8 mouse cellular contexts compared by ENCODE assay signal in genomic region chr1:180256138-180256674, GRCm38 (mm10). TPM values are rescaled to one million over a fixed set of nuclear protein-coding genes. Genes with fewer than 3 reads are reported as not detected.
DNase-seq lines count a peak whose midpoint lies in the region; ATAC-seq lines count a peak whose summit lies in the region.

No protein-coding gene starts in this region.

- WGBS in forebrain, embryonic 10.5 days: 0% methylated on average over 39 of the region's 39 CpGs
- under 1% methylated on average over 39 of the region's 39 CpGs for WGBS in heart, embryonic 16.5 days
- WGBS in liver, embryonic 15.5 days (ENCODE audit: insufficient replicate concordance): 1% methylated on average over 37 of the region's 39 CpGs
- under 1% methylated on average over 39 of the region's 39 CpGs for WGBS in neural tube, embryonic 12.5 days

- no peaks in the 10 kb centered on the region for H3K36me3 ChIP-seq in forebrain, embryonic 10.5 days (replicated peaks)
- no peaks in the 10 kb centered on the region for H3K36me3 ChIP-seq in heart, embryonic 16.5 days (ENCODE audit: control insufficient read depth, insufficient read depth)
- no peaks in the 10 kb centered on the region for H3K36me3 ChIP-seq in liver, embryonic 15.5 days (replicated peaks)
- no peaks in the 10 kb centered on the region for H3K36me3 ChIP-seq in neural tube, embryonic 12.5 days

- peaks cover 23% of the 10 kb centered on the region for H3K27me3 ChIP-seq in forebrain, embryonic 10.5 days (ENCODE audit: poor library complexity, severe bottlenecking)
- no peaks in the 10 kb centered on the region for H3K27me3 ChIP-seq in heart, embryonic 16.5 days (ENCODE audit: control insufficient read depth, insufficient read depth, low read length)
- H3K27me3 ChIP-seq in liver, embryonic 15.5 days: no peaks in the 10 kb centered on the region
- peaks cover 9% of the 10 kb centered on the region; the same call in 1 of the 2 replicates for H3K27me3 ChIP-seq in neural tube, embryonic 12.5 days (replicated peaks)

- peak overlapping the region; percentile 92 for H3K9ac ChIP-seq in heart, embryonic 16.5 days (ENCODE audit: low read length)
- H3K9ac ChIP-seq in liver, embryonic 15.5 days: peak overlapping the region; percentile 85
- peak overlapping the region; percentile 81 for H3K9ac ChIP-seq in neural tube, embryonic 12.5 days

- peak overlapping the region; percentile 78 for H3K4me2 ChIP-seq in heart, embryonic 16.5 days (ENCODE audit: low read depth, low read length)
- H3K4me2 ChIP-seq in liver, embryonic 15.5 days: peak overlapping the region; percentile 100
- peak overlapping the region; percentile 99 for H3K4me2 ChIP-seq in neural tube, embryonic 12.5 days (replicated peaks)

- peak; percentile 96 for DNase-seq in c-Kit-negative CD71-positive TER-119-positive erythroid progenitor cells, embryonic 14.5 days (ENCODE audit: low read depth, low spot score)
- peak; percentile 90 for DNase-seq in forebrain, embryonic 10.5 days (ENCODE audit: extremely low spot score, low spot score)
- peak; percentile 96 to 100 for DNase-seq in kidney, postnatal 36 days
- peak; percentile 86 for DNase-seq in telencephalon, adult 2 months (ENCODE audit: low read depth, low spot score)

- ATAC-seq in CD4-positive, CD25-positive, alpha-beta regulatory T cell, adult 4 months: peak; percentile 82
- ATAC-seq in heart, embryonic 16.5 days (replicated peaks; ENCODE audit: extremely low read depth, insufficient read depth, low FRiP score): peak; percentile 97
- ATAC-seq in liver, embryonic 15.5 days (ENCODE audit: insufficient read depth): peak; percentile 89
- ATAC-seq in neural tube, embryonic 12.5 days (ENCODE audit: low FRiP score, low read depth): peak; percentile 94

- peaks cover 27% of the 10 kb centered on the region for H3K4me1 ChIP-seq in forebrain, embryonic 10.5 days
- peaks cover 10% of the 10 kb centered on the region for H3K4me1 ChIP-seq in heart, embryonic 16.5 days (ENCODE audit: control insufficient read depth, insufficient read depth, low read length)
- H3K4me1 ChIP-seq in liver, embryonic 15.5 days (replicated peaks): peaks cover 91% of the 10 kb centered on the region
- peaks cover 5% of the 10 kb centered on the region; the same call in 1 of the 2 replicates for H3K4me1 ChIP-seq in neural tube, embryonic 12.5 days

- H3K4me3 ChIP-seq in forebrain, embryonic 10.5 days: peak overlapping the region; percentile 90
- peak overlapping the region; percentile 91 for H3K4me3 ChIP-seq in heart, embryonic 16.5 days (ENCODE audit: low read length)
- H3K4me3 ChIP-seq in liver, embryonic 15.5 days (replicated peaks): peak overlapping the region; percentile 93
- H3K4me3 ChIP-seq in neural tube, embryonic 12.5 days: peak overlapping the region; percentile 75

- H3K9me3 ChIP-seq in forebrain, embryonic 10.5 days: no peaks in the 10 kb centered on the region
- no peaks in the 10 kb centered on the region for H3K9me3 ChIP-seq in heart, embryonic 16.5 days (replicated peaks; ENCODE audit: control insufficient read depth, low read length)
- no peaks in the 10 kb centered on the region for H3K9me3 ChIP-seq in liver, embryonic 15.5 days (replicated peaks)
- H3K9me3 ChIP-seq in neural tube, embryonic 12.5 days: no peaks in the 10 kb centered on the region

- peak overlapping the region; percentile 84 for H3K27ac ChIP-seq in forebrain, embryonic 10.5 days
- peak overlapping the region; percentile 91 for H3K27ac ChIP-seq in heart, embryonic 16.5 days (ENCODE audit: low read length)
- H3K27ac ChIP-seq in liver, embryonic 15.5 days (replicated peaks): peak overlapping the region; percentile 91
- H3K27ac ChIP-seq in neural tube, embryonic 12.5 days: no peak overlapping the region; the same call in 1 of the 2 replicates

RNA-seq across cellular contexts. Expression of gene Psen2, which starts 7.0 kb away (rescaled TPM):
- polyA plus RNA-seq in CD4-positive, CD25-positive, alpha-beta regulatory T cell, adult 4 months (2017; shearing (Covaris generic)): 100 to 1,000 TPM; 130 to 142 TPM
- polyA plus RNA-seq in forebrain, embryonic 10.5 days (2016; fragmentation: Nextera tagmentation; extraction: Ambion mirVana): 6.4 and 6.5 TPM in 2 replicates
- polyA plus RNA-seq in heart, embryonic 16.5 days (2015; fragmentation: Nextera tagmentation; extraction: Ambion mirVana): 16.5 TPM in 2 replicates
- polyA plus RNA-seq in liver, embryonic 15.5 days (2015; fragmentation: Nextera tagmentation; extraction: Ambion mirVana): 27.0 and 30.6 TPM in 2 replicates
- 8.0 and 9.5 TPM in 2 replicates for polyA plus RNA-seq in neural tube, embryonic 12.5 days (2016; fragmentation: Nextera tagmentation; extraction: Ambion mirVana)

RNA-seq across cellular contexts. Expression of gene Coq8a, which starts 56.8 kb away (rescaled TPM):
- polyA plus RNA-seq in CD4-positive, CD25-positive, alpha-beta regulatory T cell, adult 4 months (2017; shearing (Covaris generic)): 10 to 100 TPM; 46.1 to 67.9 TPM
- 1.1 TPM in 2 replicates for polyA plus RNA-seq in forebrain, embryonic 10.5 days (2016; fragmentation: Nextera tagmentation; extraction: Ambion mirVana)
- polyA plus RNA-seq in heart, embryonic 16.5 days (2015; fragmentation: Nextera tagmentation; extraction: Ambion mirVana): 70.0 and 89.0 TPM in 2 replicates
- 25.3 and 27.0 TPM in 2 replicates for polyA plus RNA-seq in liver, embryonic 15.5 days (2015; fragmentation: Nextera tagmentation; extraction: Ambion mirVana)
- 3.7 and 4.0 TPM in 2 replicates for polyA plus RNA-seq in neural tube, embryonic 12.5 days (2016; fragmentation: Nextera tagmentation; extraction: Ambion mirVana)
